Mouse (Mus musculus): ENCODE measurements around the gene Adat3.

- TF ChIP-seq CTCF (IDR thresholded peaks at IDR 0.05; ENCODE audit: low read depth) (no peak), EP300 (IDR thresholded peaks at IDR 0.05; ENCODE audit: low read depth) (no peak)
These were observed 13.4 kb upstream of the Adat3 start for GRCm38 (mm10) chr10:80589127-80589878.

All from liver, postnatal 0 days (tissue).